Mouse (Mus musculus) adipose tissue, adult 10 weeks (tissue): ENCODE measurements around the gene Rpp40. TPM values are rescaled to one million over a fixed set of nuclear protein-coding genes. Genes with fewer than 3 reads are reported as not detected.

Source experiments
- polyA plus RNA-seq: library from polyadenylated mRNA; stranded (reverse); fragments of 350-450 nt; fragmentation: Illumina TruSeq; extraction: RNeasy Lipid Tissue Mini Kit (QIAGEN cat#74804); gene quantifications from one replicate; pipeline ENCODE4 v1.2.3, GENCODE M21; 2014; ENCODE audit warnings: low read depth, low replicate concordance

The Rpp40 gene
- 6.7 TPM for polyA plus RNA-seq

GRCm38 (mm10) chr13:35905879-35906481, at the start of gene Rpp40:
Gene Rpp40 (minus strand): TSS chr13:35906359.

Other genes with a start within 250 kb of the Rpp40 start
- 11.7 TPM for gene Cdyl, start 246.5 kb downstream of the Rpp40 start, polyA plus RNA-seq
- gene Ppp1r3g, start 52.5 kb upstream of the Rpp40 start, polyA plus RNA-seq: not detected
- gene Fars2, start 211.1 kb upstream of the Rpp40 start, polyA plus RNA-seq: 30.2 TPM
- 5.6 TPM for gene Lyrm4, start 211.2 kb upstream of the Rpp40 start, polyA plus RNA-seq